Mouse (Mus musculus): ENCODE measurements around the gene Haghl. TPM values are rescaled to one million over a fixed set of nuclear protein-coding genes. Genes with fewer than 3 reads are reported as not detected.
"Not testable (repeated sequence)": the region's sequence is repeated elsewhere in the genome, so short reads cannot be mapped to it uniquely, and the experiment has no call there.

Haghl gene
- polyA plus RNA-seq, 1 experiment: 167 TPM

DNA sequence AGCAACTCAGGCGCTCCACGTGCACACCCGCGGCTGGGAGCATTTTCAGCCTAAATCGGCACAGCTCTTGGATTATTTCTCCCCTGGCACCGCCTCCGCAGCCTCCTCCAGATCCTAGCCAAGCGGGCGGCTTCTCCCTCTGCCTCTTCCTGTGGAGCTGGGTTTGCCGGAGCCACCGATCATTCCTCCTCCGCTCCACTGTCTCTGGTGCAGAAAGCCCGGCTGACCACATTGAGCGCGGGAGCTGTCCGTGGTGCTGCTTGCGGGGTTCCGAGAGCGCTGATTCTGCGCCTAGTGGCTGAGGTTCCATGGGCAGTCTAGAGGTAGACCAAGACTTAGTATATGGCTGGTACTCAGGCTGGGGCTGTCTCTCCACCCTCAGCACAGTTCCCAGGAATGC is 28.0 kb upstream of the Haghl start:
- peak; percentile 67 for DNase-seq (ENCODE audit: low read depth)

DNA sequence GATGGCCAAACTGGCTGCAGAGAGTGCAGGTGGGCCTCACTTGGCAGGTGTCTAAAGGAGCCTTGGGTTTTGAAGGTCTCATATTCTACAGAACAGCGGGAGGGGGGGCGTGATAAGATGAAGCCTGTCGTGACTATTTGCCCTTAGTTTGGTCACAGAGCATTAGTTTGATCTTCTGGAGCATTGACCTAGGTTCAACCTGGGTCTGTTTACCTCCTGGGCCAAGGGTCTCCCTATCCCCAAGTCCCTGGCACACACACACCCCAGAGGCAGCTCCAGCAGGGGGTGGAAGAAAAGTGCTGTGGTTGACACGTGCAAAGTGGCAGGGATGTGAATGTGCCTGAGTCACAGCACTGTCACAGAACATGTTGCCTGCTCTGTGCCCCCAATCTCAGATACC is 25.4 kb upstream of the Haghl start:
- no peak for DNase-seq (ENCODE audit: low read depth)
- TF ChIP-seq POLR2A (IDR thresholded peaks at IDR 0.05; ENCODE audit: borderline replicate concordance, extremely low read depth, insufficient read depth, insufficient read length, poor library complexity, severe bottlenecking) (no peak), CTCF (IDR thresholded peaks at IDR 0.05; ENCODE audit: borderline replicate concordance, extremely low read depth, insufficient read depth, insufficient read length) (no peak)

More for the DNA sequence above, 28.0 kb upstream of the Haghl start:
- peak; percentile 54; the same call in 1 of the 2 replicates for TF ChIP-seq CTCF (IDR thresholded peaks at IDR 0.05; ENCODE audit: borderline replicate concordance, extremely low read depth, insufficient read depth, insufficient read length)
- TF ChIP-seq POLR2A (IDR thresholded peaks at IDR 0.05; ENCODE audit: borderline replicate concordance, extremely low read depth, insufficient read depth, insufficient read length, poor library complexity, severe bottlenecking): no peak

DNA sequence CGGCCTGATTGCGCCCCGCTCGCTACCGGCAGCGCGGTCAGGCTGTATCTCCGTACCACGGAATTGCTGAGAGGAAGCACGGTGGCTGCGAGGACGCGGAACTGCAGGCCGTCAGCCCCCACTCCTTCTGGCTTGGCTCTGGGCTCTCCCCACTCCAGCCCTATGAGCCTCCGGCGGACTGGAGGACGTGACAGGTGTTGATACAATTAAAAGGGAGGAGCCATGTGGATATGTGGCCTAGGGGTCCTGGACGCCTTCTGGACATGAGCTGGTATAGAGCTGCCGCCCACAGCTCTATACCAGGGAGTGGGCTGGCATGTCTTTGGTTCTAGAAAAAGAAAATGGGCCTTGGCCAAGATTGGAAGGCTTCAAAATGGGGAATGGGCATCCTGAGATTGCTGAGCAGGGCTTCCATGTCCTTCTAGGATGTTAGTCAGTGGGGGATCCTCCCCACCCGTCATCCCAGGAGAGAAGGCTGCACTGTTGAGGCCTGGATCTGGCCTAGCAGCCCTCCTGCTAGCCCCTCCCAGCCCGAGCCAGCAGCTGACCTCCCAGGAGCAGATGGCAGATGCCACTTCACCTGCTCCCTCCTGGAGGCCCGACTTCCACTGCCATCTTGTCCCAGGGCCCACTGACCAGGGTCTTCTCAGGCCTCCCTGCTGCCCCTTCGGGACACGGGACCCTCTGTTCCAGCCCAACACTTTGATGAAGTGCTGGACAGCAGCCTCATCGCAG is 24.3 kb upstream of the Haghl start:
- TF ChIP-seq CTCF (IDR thresholded peaks at IDR 0.05; ENCODE audit: borderline replicate concordance, extremely low read depth, insufficient read depth, insufficient read length) (no peak), POLR2A (IDR thresholded peaks at IDR 0.05; ENCODE audit: borderline replicate concordance, extremely low read depth, insufficient read depth, insufficient read length, poor library complexity, severe bottlenecking) (no peak)
- peak; percentile 79 for DNase-seq (ENCODE audit: low read depth)

DNA sequence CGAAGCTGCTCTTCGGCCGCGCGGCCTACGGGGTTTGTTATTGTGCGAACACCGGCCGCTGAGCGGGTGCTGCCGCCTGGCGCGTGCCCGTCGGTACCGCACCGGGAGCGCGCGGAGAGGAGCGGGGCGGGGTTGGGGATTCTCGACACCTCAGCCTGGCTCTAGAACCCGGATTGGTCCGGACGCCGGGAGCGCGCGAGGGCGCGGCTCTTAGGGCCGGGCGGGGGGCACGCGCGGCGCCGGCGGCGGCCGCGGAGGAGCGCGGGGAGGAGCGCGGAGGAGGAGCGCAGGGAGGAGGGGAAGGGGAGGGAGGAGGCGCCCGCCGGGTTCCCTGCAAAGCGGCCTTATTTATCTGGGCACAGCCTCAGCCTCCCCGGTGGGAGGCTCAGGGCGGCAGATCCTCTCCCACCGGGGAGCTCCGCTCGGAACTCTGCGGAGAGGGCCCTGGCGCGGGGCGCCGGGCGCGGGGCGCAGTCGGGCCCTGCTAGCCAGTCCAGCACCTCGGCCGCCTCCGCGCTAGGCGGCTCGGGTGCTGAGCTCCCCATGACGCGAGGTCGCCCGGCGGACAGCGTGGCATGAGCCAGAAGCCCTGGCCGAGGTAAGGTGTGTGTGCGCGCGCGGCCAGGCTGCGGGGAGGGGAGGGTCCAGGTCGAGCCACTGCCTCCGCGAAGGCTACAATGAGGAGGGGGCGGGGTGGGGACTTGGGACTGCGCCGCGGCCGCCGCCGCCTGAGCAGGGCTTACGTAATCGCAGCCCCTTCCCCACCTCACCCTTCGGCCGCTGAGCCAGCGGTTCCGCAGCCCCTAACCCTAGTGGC is 23.5 kb upstream of the Haghl start, which contains the start of gene Fbxl16:
Gene Fbxl16, plus strand, starts transcription at position 297 of the 817 bp plus-strand sequence.
- peak; percentile 98 for DNase-seq (ENCODE audit: low read depth)
- TF ChIP-seq CTCF (IDR thresholded peaks at IDR 0.05; ENCODE audit: borderline replicate concordance, extremely low read depth, insufficient read depth, insufficient read length): peak; percentile 17; the same call in 1 of the 2 replicates
- peak; percentile 68 for TF ChIP-seq POLR2A (IDR thresholded peaks at IDR 0.05; ENCODE audit: borderline replicate concordance, extremely low read depth, insufficient read depth, insufficient read length, poor library complexity, severe bottlenecking)

- no peak for TF ChIP-seq POLR2A (IDR thresholded peaks at IDR 0.05; ENCODE audit: borderline replicate concordance, extremely low read depth, insufficient read depth, insufficient read length, poor library complexity, severe bottlenecking)
- no peak for TF ChIP-seq CTCF (IDR thresholded peaks at IDR 0.05; ENCODE audit: borderline replicate concordance, extremely low read depth, insufficient read depth, insufficient read length)
- no peak for DNase-seq (ENCODE audit: low read depth)
Observed at GRCm38 (mm10) chr17:25808028-25808427, 22.6 kb upstream of the Haghl start.

- not testable (repeated sequence) for DNase-seq (ENCODE audit: low read depth)
- TF ChIP-seq CTCF (IDR thresholded peaks at IDR 0.05; ENCODE audit: borderline replicate concordance, extremely low read depth, insufficient read depth, insufficient read length): peak; percentile 9; the same call in 1 of the 2 replicates
Observed at GRCm38 (mm10) chr17:25807452-25807851, 22.0 kb upstream of the Haghl start.

DNA sequence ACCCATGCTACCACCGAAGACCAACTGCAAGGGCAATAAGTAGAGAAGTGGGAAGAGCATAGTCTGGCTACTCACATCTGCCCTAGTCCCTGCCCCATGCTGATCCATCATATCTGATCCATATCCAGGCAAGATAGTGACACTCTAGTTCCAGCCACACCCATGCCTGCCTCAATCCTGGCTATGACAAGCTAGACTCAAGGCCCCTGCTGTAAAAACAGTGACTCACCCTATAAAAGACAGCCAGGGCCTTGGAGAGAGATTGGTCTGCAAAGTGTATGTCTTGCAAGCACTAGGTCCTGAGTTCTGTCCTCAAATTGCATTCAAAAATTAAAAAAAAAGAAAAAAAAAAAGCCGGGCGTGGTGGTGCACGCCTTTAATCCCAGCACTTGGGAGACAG is 21.0 kb upstream of the Haghl start:
- DNase-seq (ENCODE audit: low read depth): no peak

GRCm38 (mm10) chr17:25802825-25803517 is 17.5 kb upstream of the Haghl start:
- DNase-seq (ENCODE audit: low read depth): peak; percentile 96
- TF ChIP-seq POLR2A (IDR thresholded peaks at IDR 0.05; ENCODE audit: borderline replicate concordance, extremely low read depth, insufficient read depth, insufficient read length, poor library complexity, severe bottlenecking): no peak

More for the DNA sequence above, 21.0 kb upstream of the Haghl start:
- no peak for TF ChIP-seq POLR2A (IDR thresholded peaks at IDR 0.05; ENCODE audit: borderline replicate concordance, extremely low read depth, insufficient read depth, insufficient read length, poor library complexity, severe bottlenecking)
- TF ChIP-seq CTCF (IDR thresholded peaks at IDR 0.05; ENCODE audit: borderline replicate concordance, extremely low read depth, insufficient read depth, insufficient read length): no peak

DNA sequence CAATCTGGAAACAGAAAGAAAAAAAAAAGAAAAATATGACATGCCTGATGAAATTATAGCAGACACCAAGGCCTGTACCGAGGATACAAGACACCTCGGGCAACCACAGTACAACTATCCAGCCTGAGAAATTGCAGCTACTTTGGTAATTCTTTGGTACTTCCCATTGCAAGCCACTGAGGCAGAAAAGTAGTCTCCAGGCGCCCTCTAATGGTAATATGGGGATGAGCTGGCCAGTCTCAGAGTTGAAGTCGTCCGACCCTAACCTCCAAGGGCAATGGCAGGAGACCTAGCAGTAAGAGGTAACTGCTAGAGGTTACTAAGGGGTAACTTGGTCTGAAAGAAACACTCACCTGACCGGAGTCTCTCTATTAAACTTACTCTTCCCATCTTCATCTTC is 15.6 kb upstream of the Haghl start:
- TF ChIP-seq POLR2A (IDR thresholded peaks at IDR 0.05; ENCODE audit: borderline replicate concordance, extremely low read depth, insufficient read depth, insufficient read length, poor library complexity, severe bottlenecking) (no peak), CTCF (IDR thresholded peaks at IDR 0.05; ENCODE audit: borderline replicate concordance, extremely low read depth, insufficient read depth, insufficient read length) (peak; percentile 87)
- peak; percentile 86 for DNase-seq (ENCODE audit: low read depth)

GRCm38 (mm10) chr17:25796951-25797369 is 11.5 kb upstream of the Haghl start, which contains the start of gene Metrn:
Gene Metrn, minus strand, starts transcription at chr17:25797136.
- TF ChIP-seq CTCF (IDR thresholded peaks at IDR 0.05; ENCODE audit: borderline replicate concordance, extremely low read depth, insufficient read depth, insufficient read length): no peak
- TF ChIP-seq POLR2A (IDR thresholded peaks at IDR 0.05; ENCODE audit: borderline replicate concordance, extremely low read depth, insufficient read depth, insufficient read length, poor library complexity, severe bottlenecking): peak; percentile 52
- DNase-seq (ENCODE audit: low read depth): peak; percentile 93

DNA sequence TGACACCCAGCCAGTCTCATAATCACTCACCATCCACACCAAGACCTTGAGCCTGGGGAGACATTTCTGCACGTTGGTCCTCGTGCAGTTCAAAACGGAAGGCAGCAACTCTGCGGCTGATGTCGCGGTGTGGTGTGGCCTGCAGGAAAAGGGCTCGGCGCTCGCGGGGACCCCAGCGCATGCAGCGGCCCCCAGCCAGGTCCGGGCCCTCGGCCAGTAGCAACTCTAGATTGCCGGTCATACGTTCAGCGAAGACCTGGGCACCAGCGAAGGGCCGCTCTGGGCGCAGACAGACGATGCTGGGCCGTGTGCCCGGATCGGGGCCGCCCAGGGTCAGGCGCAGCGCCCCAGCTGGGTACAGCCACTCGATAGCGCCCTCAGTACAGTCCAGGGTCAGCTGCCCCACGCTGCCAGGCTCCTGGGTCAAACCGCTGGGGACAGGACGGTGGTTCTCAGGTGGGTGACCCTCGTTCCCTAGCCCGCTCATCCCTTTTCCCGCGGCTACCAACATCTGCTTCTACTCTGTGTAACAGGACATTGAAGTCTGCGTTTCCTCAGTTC is 10.8 kb upstream of the Haghl start:
- no peak for DNase-seq (ENCODE audit: low read depth)
- TF ChIP-seq CTCF (IDR thresholded peaks at IDR 0.05; ENCODE audit: borderline replicate concordance, extremely low read depth, insufficient read depth, insufficient read length) (no peak), POLR2A (IDR thresholded peaks at IDR 0.05; ENCODE audit: borderline replicate concordance, extremely low read depth, insufficient read depth, insufficient read length, poor library complexity, severe bottlenecking) (no peak)

All from brain, embryonic 14.5 days (tissue).